Mouse (Mus musculus) CD4-positive, CD25-positive, alpha-beta regulatory T cell, adult 4 months (primary cell): ENCODE data around the gene Sclt1. TPM values are rescaled to one million over a fixed set of nuclear protein-coding genes. Genes with fewer than 3 reads are reported as not detected.
A peak's percentile ranks its signal among the peaks of the same experiment; 100 is the strongest.

Experiments used
- ATAC-seq: one replicate; pipeline ENCODE4 v1.8.0; 2017
- polyA plus RNA-seq, 2 experiments: library from polyadenylated mRNA; unstranded; fragments of 100-300 nt; shearing (Covaris generic); gene quantifications; one replicate each; pipeline ENCODE4 v1.2.1; 2017

Sclt1 gene
- polyA plus RNA-seq, 2 experiments from 2014 or later: 5.1 to 5.9 TPM

GRCm38 (mm10) chr3:41605601-41606329, 136.5 kb downstream of the Sclt1 start:
- no peak for ATAC-seq

- peak; percentile 65 for ATAC-seq
Measured at GRCm38 (mm10) chr3:41604629-41605321, 137.5 kb downstream of the Sclt1 start.

- no peak for ATAC-seq
Measured at GRCm38 (mm10) chr3:41603470-41604019, 138.8 kb downstream of the Sclt1 start.

GRCm38 (mm10) chr3:41602933-41603332, 139.4 kb downstream of the Sclt1 start:
- ATAC-seq: no peak

GRCm38 (mm10) chr3:41601226-41602020, 140.9 kb downstream of the Sclt1 start:
- ATAC-seq: no peak

- peak; percentile 45 for ATAC-seq
Measured at GRCm38 (mm10) chr3:41599806-41600589, 142.3 kb downstream of the Sclt1 start.

GRCm38 (mm10) chr3:41599226-41599625, 143.1 kb downstream of the Sclt1 start:
- ATAC-seq: no peak

- no peak for ATAC-seq
Measured at GRCm38 (mm10) chr3:41598412-41598811, 143.9 kb downstream of the Sclt1 start.

GRCm38 (mm10) chr3:41597036-41597435, 145.3 kb downstream of the Sclt1 start:
- ATAC-seq: no peak

GRCm38 (mm10) chr3:41595010-41595409, 147.3 kb downstream of the Sclt1 start:
- no peak for ATAC-seq

GRCm38 (mm10) chr3:41594097-41594879, 148.0 kb downstream of the Sclt1 start:
- no peak for ATAC-seq

GRCm38 (mm10) chr3:41592805-41593204, 149.5 kb downstream of the Sclt1 start:
- ATAC-seq: no peak

- ATAC-seq: no peak
Measured at GRCm38 (mm10) chr3:41591651-41592170, 150.6 kb downstream of the Sclt1 start.

GRCm38 (mm10) chr3:41590695-41591559, 151.4 kb downstream of the Sclt1 start:
- no peak for ATAC-seq

GRCm38 (mm10) chr3:41589988-41590387, 152.3 kb downstream of the Sclt1 start:
- ATAC-seq: no peak

- ATAC-seq: no peak
Measured at GRCm38 (mm10) chr3:41589246-41589914, 152.9 kb downstream of the Sclt1 start.

GRCm38 (mm10) chr3:41588495-41588894, 153.8 kb downstream of the Sclt1 start:
- no peak for ATAC-seq

- ATAC-seq: peak; percentile 69
Measured at GRCm38 (mm10) chr3:41587588-41587987, 154.7 kb downstream of the Sclt1 start.

- ATAC-seq: peak; percentile 42
Measured at GRCm38 (mm10) chr3:41586917-41587316, 155.4 kb downstream of the Sclt1 start.
